Mouse (Mus musculus) cerebellum, adult 8-10 months (tissue): ENCODE results near the gene Kcnk4.
"Not testable (repeated sequence)": the region's sequence is repeated elsewhere in the genome, so short reads cannot be mapped to it uniquely, and the experiment has no call there.

Experiments
- DNase-seq: peaks from one replicate; pipeline ENCODE4 v3.0.0; 2022

Kcnk4 gene

DNA sequence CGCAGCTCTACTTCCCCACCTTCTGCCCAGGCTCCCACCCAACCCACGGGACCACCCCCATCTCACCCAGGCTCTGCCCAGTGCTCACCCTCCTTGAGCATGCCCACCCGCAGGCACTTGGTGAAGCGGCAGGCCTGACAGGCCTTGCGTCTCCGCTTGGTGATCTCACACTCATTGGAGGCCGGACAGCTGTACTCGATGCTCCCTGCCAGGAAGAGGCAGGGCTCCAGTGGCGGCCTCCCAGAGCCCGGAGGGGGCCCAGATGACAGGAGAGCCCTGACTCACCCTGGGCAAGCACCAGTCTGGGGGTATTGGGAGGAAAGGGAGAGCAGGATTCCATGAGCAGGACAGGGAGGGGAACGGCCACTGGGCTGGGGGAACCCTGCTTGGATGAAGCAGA, 20.3 kb downstream of the Kcnk4 start:
- peak; percentile 22 for DNase-seq

DNA sequence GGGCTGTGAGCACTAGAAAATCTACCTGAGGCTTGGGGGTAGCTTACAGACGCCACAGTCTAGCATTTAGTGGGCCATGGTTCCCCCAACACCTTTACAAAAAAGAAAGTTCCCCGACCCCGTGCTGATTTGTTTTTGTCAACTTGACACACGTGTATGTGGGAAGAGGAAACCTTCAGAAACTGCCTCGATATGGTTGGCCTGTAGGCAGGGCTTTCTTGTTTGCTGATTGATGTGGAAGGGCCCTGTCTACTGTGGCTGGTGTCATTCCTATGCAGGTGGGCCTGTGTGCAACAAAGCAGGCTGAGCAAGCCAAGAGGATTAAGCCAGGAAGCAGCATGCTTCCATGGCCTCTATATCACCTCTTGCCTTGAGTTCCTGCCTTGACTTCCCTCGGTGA, 21.3 kb downstream of the Kcnk4 start:
- DNase-seq = no peak

DNA sequence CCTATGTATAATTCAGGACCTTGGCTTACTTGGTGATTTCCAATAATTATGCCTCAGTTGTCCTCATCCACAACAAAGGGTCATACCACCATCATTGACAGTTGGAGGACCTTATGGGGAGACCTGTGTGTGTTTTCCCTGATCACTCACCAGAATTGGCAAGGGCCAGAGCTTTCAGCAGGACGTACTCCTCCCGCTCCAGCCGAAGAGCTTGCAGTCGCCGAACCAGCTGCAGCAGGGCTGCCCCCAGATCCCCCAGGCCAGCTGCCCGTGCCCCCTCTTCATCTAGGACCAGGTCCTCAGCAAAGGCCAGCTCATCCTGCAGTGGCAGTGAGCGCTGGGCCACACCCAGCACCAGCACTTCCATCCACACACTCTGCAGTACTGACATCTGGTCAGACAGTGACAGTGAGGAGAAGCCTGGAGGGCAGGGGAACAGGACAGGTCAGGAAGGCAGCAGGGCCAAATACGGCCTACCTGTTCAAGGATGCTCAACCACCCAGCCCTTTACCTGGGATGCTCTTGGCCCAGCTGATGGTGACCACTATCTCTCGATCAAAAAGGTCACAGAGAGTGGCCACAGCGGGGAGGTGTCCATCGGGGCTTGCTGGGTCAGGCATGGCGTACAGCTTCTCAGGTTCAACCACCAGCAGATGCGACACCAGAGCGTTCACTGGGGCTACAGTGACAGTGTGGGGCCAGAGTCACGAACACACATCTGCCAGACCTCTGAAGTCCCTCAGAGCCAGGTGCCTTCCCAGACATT, 21.9 kb downstream of the Kcnk4 start:
- DNase-seq = peak; percentile 24

DNA sequence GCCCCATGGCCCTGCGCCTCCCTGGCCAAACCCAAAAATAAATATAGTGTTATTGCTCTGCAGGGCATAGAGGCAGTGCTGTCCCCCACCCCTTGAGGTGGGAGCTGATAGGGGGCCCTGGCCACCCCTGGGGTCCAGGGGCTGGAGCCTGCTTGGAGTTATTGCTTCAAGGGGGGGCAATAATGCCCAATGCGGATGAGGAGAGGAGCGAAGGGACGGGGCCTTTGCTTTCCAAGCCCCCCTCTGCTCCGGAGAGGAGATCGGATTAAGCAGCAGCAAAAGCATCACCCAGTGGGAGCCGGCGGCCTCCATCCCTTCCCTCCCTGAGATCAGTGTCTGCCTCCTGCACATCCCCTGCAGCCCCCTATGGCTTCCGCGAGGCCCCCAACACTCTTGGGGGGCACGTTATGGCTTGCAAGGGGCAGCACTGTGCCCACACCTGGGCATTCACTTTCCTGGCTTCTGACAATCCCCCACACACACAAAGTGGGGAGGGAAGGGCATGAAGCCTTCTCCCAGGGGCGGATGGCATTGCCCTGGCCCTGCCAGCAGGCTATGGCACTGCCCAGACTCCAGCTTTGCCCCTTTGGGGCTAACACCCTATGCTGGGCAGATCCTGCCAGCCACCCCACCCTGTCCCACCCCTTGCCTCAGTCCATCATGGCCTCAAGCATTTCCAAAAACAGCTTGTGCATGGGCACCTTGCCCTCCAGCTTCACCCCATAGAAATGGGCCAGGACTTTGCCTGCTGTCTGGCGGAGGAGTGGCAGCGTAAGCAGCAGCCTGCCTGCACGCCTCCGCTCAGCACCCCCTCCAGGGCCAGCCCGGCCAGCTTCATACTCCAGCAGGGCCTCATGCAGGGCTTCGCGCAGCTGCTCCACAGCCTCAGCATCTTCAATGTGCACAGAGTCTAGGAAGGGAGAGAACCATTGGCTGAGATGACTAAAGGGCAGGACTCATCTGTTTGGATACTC, 22.9 kb downstream of the Kcnk4 start:
- peak; percentile 34 for DNase-seq

DNA sequence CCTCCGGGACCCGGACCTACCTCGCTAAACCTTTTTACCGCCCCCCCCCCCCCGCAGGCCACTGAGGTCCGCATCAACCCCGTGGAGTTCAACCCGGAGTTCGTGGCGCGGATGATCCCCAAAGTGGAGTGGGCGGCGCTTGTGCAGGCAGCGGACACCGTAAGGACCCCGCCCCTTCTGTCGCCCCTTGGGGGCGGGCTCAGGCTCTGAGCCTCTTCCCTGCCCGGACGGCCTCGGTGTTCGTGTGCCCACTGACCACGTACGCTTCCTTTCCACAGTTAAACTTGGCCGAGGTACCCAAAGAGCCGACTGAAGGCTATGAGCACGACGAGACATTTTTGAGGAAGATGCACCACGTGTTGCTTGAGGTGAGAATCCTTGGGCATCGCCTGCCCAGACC, 24.0 kb downstream of the Kcnk4 start:
- not testable (repeated sequence) for DNase-seq

DNA sequence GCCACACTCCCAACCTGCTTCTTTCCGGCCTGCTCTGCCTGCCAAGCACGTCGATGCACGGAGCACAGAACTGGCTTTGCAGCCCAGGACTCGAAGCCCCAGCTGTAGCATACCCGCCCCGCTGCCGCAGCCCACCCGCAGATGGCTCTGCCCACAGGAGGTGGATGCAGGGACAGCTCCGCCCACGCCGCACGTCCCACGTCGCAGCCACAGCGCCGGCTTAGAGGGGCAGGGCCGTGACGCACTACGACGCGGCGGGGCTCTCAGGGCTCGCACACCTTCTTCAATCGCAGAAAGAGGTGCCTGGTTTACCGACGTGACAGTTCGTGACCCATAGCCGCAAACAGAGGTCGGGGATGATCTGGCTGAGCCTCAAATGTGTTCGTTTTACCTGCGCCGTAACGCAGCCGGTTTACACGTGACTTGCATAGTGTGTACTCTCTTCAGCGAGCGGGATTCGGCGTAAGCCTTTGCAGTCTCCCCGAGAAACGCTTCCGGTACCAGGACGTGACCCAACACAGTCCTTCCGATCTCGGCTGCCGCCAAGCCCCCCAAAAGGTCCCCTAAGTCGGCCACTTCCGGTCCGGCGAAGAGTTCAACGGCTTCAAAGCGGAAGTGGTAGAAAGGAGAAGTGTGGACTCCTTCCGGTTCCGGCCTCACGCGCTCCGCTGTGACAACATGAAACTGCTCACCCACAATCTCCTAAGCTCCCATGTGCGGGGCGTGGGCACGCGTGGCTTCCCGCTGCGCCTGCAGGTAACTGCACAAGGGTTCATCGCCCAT, 24.6 kb downstream of the Kcnk4 start, which contains the start of the genes Trmt112 and Prdx5:
Gene Trmt112, plus strand, starts transcription at position 192 of the 783 bp plus-strand sequence.
Gene Prdx5, minus strand, starts transcription at position 600 of the 783 bp plus-strand sequence.
- DNase-seq = peak; percentile 85

DNA sequence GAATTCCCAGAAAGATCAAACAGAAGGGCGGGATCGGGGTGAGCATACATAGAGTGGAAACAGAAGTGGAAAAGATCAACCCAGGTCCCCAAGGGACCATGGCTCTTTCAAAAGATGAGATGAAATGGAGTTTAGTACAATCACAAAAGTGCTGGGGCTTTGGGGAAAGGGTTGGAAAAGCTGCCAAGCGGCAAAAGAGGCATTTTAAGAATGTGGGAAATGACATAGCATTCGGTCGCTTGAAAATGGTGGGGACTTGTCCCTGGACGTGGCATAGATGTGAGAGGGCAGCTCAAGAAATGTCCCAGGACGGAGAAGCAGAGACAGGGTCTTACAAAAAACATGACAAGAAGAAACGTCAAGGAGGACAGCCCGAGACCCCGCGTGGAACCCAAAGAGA, 25.3 kb downstream of the Kcnk4 start:
- DNase-seq = no peak

DNA sequence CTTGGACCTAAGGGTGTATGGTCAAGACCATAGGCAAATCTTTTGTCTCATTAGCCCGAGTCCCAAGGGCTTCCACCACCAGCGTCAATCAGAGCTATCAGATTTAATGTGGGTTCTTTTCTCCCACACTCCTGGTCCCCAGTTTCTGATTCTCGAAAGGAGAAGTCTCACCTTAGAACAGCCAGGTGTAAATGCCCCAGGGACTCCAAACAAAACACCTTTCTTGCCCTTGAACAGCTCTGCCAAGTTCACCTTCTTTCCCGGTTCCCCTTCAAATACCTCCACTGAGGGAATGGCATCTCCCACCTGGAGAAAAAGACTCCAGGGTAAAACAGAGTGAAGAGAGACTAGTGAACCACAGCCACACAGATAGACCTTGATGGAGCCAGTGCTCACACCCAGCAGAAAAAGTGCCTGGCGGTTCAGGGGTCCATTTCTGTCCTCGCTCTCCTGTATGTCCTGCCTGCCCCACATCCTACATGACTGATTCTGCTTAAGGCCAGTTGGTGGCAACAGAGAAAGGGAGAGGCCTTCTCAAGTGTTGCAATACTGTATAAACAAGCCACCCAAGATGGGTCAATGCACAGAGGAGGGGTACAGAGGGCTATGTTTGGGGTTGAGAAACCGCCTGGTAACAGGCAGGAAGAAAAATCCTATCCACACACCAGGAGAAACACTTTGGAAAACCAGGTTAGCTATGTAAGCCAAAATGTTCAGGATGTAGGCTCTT, 26.3 kb downstream of the Kcnk4 start:
- peak; percentile 27 for DNase-seq

DNA sequence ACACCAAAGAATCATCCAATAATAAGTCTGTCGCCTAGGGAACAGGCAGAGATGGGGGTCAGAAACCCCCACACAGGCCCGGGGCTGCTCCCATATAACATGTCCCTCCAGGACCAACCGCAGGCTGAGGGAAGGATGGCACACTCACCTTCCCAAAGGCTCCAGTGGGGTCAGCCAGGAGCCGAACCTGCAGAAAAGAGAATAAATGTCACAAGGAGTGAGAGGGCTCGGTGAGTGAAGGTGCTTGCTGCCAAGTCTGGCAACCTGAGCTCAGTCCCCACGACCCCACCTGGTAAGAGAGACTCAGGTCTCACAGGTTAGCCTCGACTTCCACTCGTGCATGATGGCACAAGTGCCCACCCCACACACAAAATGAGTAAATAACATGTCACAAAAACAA, 27.2 kb downstream of the Kcnk4 start:
- DNase-seq = peak; percentile 31

DNA sequence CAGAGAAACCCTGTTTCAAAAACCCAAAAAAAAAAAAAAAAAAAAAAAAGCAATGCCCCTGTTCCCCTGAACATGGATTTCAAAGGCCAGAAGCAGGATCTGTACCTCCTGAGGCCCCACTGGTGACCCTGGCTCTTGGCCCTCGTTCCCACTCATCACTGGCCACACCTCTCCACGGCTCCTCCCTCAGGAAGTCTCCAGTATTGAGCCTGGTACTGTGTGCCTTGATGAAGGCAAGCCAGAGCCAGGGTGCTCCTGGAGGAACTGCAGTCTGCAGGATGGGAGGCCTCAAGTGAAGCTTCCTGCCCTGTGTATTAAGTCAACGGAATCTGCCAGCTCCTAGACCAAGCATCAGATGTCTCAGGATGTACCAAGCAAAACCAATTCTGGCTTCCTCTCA, 28.1 kb downstream of the Kcnk4 start:
- peak; percentile 14 for DNase-seq

DNA sequence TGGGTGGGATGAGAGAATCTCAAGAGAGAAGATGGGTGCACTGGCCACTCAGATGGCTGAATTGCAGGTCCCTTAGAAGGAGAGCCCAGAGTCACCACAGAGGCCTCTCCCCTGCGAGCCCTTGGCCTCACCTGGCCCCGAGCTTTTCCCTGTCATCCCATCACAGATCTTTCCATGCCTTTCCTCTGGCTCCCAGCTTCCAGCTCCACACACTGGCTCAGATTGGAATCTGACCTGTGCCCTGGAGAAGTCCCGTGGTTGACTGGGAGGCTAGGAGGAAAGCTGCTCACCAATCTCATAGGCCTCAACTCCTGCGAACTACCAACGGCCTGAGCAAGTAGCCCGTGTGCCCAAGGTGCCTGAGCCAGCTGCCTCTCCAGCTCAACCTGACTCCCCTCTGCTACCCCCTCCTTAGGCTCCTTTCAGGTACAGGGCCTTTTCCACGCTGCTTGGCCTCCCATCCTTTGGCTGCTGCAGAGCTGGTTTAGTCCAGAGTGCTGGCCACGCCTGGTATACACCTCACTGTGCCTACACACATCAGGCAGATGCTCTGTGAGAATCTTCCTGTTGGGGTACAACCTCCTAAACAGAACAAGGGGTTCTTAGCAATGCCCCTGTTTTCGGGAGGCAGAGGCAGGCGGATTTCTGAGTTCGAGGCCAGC, 28.7 kb downstream of the Kcnk4 start:
- no peak for DNase-seq

DNA sequence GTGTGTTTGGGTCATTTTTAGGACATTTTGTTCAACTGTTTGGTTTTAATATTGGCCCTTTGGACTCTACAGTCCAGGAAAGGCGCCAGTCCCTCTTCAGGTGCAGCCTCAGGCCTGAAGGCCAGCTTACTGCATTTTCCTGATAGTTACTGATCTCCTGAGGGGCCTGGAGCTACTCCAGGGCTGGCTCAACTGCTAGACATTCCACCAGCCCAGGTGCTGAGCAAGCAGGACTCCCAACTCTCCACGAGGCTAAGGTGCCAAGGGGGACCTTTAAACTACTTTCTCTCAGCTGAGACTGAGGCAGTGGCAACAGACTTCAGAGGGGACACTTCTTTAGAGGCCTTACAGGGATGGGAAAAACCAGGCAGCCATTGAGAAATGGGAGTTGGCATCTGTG, 29.5 kb downstream of the Kcnk4 start:
- no peak for DNase-seq

DNA sequence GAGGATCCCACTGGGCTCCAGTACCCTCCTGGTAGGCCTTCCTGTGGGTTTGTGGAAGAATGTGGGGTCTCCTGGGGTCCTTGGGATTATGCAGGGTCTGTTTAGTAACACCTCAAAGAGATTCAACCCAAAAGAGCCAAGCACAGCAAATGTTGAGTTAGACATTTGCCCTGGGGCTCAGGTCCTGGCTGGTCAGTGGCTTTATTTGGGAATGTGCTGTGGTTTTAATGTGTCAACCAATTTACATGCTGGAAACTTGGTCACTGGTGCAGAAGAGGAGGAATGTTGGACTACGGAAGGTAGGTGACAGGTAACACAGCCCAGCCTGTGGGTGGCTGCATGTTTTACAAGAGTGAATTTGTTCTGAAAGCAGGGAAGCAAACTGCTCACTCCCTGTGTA, 31.3 kb downstream of the Kcnk4 start:
- DNase-seq = no peak

DNA sequence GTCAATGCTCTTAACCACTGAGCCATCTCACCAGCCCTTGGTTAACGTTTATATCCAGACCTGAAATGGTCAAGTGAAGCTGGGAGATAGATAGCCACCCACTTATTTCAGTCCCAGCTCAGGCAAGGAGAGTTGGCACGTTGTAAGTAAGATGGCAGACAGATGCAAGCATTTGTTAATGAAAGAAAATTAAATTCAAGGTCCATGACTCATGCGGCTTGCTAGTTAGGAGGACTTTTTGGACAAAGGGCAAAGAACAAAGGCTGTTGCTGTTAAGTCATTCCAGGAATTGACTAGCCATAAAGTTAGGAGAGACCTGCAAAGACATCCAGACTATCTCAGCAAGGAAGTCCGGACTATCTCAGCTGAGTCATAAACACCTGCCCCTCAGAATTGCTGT, 34.7 kb downstream of the Kcnk4 start:
- no peak for DNase-seq

DNA sequence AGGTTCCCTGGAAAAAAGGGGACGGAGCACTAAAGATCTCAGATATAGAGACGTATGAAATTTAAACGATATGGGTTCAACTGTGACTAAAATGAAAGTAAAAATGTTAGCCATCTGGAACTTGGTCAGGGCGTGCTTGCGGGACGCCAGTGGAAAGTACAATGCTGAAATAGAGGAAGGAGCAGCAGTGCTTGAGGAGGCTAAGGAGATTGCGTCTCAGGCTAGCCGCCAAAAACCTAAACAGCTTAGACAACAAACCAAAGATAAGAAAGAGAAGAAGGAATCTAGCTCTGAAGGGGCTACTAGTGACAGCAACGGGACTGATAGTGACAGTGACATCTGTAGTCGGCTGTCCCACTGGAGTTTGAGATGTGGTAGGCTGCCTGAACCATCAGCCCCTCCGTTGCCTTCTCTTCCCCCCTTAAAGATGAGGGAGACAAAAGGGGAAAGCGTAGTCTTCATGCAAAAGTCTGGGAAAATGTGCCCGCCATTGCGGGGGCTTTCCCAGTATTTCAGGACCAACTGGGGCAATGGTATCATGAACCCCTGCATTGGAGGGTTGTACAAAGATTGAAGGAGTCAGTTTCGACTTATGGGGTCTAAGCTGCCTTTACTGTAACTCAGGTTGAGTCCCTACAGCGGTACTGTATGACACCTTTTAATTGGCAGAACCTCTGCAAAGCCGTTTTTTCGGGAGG, 38.6 kb downstream of the Kcnk4 start:
- DNase-seq = not testable (repeated sequence)

DNA sequence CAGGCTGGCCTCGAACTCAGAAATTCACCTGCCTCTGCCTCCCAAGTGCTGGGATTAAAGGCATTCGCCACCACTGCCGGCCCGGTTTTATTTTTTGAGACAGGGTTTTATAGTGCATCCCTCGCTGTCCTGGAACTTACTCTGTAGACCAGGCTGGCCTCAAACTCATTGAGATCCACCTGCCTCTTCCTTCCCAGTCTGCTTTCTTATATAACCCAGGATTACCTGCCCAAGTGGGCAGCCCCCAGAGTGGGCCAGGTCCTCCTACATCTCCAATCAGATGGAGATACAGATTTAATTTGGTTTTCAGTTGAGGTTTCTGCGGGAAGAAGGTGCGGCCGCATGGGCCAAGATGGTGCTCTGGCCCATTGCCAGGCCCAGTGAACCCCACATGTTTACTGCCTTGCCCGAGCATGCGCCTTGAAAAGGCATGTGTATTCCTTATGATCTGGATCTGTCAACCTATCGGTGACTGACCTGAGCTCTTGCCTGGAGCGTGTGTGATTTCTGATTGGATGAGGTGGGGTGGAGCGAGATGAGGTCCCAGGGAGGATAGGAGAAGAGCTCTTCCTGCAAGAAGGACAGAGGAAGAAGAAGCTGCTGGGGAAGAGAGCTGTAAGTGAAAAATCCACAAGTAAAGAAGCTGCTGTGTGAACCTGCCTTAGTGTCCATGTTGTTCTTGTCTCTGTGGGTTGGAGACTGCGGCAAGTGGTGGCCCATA, 40.4 kb downstream of the Kcnk4 start:
- no peak for DNase-seq

DNA sequence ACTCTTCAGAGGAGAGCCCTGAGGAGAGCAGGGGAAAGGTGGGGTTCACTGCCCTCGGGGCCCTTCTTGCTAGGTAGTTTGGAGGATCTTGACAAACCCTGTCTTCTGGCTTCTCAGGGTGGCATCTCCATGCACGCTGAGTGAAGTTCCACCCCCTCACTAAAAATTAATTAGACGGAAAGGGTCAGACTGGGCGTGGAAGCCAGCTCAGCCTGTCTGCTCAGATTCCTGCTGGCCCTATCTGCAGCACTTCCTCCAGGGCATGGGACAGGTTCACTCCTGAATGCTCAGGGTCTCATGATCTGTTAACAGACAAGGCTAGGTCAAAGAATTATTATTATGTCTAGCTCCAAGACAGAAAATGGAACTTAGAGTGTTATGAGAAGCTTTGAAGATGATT, 41.8 kb downstream of the Kcnk4 start:
- no peak for DNase-seq

DNA sequence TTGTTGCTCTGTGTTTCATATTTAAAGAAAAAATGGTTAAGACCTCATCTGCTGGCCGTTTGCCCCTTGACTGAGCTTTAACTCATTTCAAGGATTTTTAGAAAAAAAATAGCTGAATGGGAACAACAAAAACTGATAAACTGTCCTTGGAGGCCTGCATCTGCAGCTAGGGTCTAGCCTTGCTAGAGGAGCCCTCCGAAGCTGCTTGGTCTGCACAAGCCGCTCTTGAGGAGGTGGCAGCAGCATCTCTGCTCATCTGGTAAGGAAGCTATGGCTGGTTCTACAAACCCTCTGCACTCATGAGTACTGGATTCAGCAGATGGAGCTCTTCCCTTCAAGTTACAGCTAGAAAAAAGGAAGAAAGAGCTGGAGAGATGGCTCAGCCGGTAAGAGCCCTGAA, 56.4 kb downstream of the Kcnk4 start:
- DNase-seq = no peak

DNA sequence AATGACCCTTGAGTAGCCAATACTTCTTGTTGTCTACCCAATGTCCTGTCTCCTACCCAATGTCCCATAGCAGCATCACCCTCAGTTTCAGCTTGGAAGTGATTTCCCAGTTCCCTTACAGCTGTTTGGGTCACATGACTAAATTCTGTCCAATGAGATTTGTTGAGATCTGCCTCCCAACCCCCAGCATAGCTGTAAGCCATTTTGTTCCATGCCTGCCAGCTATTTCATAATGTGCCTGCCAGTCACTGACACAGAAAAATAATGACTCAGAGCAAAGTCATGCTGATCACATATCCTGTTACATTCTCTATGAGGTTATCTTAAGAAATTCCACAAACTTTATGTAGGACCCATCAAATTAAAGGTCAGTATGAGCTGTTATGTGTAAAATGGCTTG, 57.5 kb downstream of the Kcnk4 start:
- DNase-seq = no peak

DNA sequence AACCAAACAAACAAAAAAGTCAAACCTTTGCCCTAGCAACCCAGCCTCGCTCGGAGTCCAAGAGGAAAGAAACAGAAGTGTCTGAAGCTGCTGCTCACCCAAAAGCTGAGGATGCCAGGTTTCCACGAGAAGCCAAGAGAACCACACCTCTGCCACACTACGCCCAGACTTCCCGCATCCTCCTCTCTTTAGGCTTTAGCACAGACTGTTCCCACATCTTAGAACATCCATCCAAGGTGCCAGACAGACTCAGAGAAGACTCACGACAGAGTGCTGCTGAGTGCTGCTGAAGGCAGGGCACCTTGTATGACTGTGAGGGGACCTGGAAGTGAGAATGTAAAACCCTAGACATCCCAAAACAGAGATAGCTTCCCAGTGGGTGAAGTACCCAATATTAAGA, 58.5 kb downstream of the Kcnk4 start:
- no peak for DNase-seq
